Mouse (Mus musculus) myocyte (in vitro differentiated cells): ENCODE data around the gene Syt12. TPM values are rescaled to one million over a fixed set of nuclear protein-coding genes. Genes with fewer than 3 reads are reported as not detected.
A peak's percentile ranks its signal among the peaks of the same experiment; 100 is the strongest.

Experiments used
- H3K27me3 ChIP-seq: one replicate; pipeline ENCODE4 v1.6.1; 2011; ENCODE audit not compliant: control insufficient read depth, insufficient read depth, insufficient read length
- H3K36me3 ChIP-seq: one replicate; pipeline ENCODE4 v1.6.1; 2011; ENCODE audit not compliant: control insufficient read depth, insufficient read depth
- H3K4me2 ChIP-seq: one replicate; pipeline ENCODE4 v1.6.1; 2011; ENCODE audit warnings: low read depth, control low read depth
- H3K4me3 ChIP-seq: one replicate; pipeline ENCODE4 v1.5.1; 2011; ENCODE audit warnings: mild to moderate bottlenecking, control low read depth, moderate library complexity
- H3K79me2 ChIP-seq: one replicate; pipeline ENCODE4 v1.6.1; 2011; ENCODE audit not compliant: control insufficient read depth, insufficient read depth
- H3ac ChIP-seq: one replicate; pipeline ENCODE4 v1.6.1; 2011; ENCODE audit not compliant: control insufficient read depth, insufficient read length
- CEBPB ChIP-seq: IDR thresholded peaks from 2 replicates; pipeline ENCODE4 v1.6.1; 2011; ENCODE audit warnings: mild to moderate bottlenecking, moderate library complexity; ENCODE audit not compliant: poor library complexity, insufficient read depth, severe bottlenecking
- E2F4 ChIP-seq: IDR thresholded peaks from one replicate; pipeline ENCODE4 v1.6.1; 2011; ENCODE audit warnings: mild to moderate bottlenecking, control low read depth, moderate library complexity; ENCODE audit not compliant: insufficient read depth
- MAX ChIP-seq: IDR thresholded peaks from one replicate; pipeline ENCODE4 v1.6.1; 2011; ENCODE audit warnings: low read depth, mild to moderate bottlenecking, control low read depth
- MYOD1 ChIP-seq, 3 experiments: IDR thresholded peaks; one replicate each; pipeline ENCODE4 v1.6.1; 2011; ENCODE audit warnings: control low read depth in 2 of 3, low read depth in 2 of 3, mild to moderate bottlenecking in 2 of 3, moderate library complexity in 1 of 3; ENCODE audit not compliant: insufficient read length in 2 of 3, control insufficient read depth in 1 of 3
- MYOG ChIP-seq, 3 experiments: IDR thresholded peaks; one replicate each; pipeline ENCODE4 v1.6.1; 2011; ENCODE audit warnings: control low read depth in 2 of 3, low read depth in 2 of 3, mild to moderate bottlenecking in 2 of 3; ENCODE audit not compliant: insufficient read length in 2 of 3, control insufficient read depth in 1 of 3, insufficient read depth in 1 of 3
- POLR2A ChIP-seq: IDR thresholded peaks from one replicate; pipeline ENCODE4 v1.6.1; 2011; ENCODE audit warnings: low read depth, mild to moderate bottlenecking, control low read depth, moderate library complexity; ENCODE audit not compliant: insufficient read length
- POLR2AphosphoS2 ChIP-seq: IDR thresholded peaks from one replicate; pipeline ENCODE4 v1.6.1; 2011; ENCODE audit warnings: low read depth, control low read depth; ENCODE audit not compliant: insufficient read length
- REST ChIP-seq: IDR thresholded peaks from one replicate; pipeline ENCODE4 v1.6.1; 2011; ENCODE audit warnings: mild to moderate bottlenecking, control low read depth, moderate library complexity; ENCODE audit not compliant: insufficient read depth, insufficient read length
- SRF ChIP-seq: IDR thresholded peaks from one replicate; pipeline ENCODE4 v1.6.1; 2011; ENCODE audit warnings: low read depth; ENCODE audit not compliant: control insufficient read depth, insufficient read length
- TCF12 ChIP-seq: IDR thresholded peaks from one replicate; pipeline ENCODE4 v1.6.1; 2011; ENCODE audit warnings: mild to moderate bottlenecking, control low read depth; ENCODE audit not compliant: poor library complexity, insufficient read depth, severe bottlenecking
- TCF3 ChIP-seq: IDR thresholded peaks from one replicate; pipeline ENCODE4 v1.6.1; 2011; ENCODE audit warnings: low read depth, control low read depth; ENCODE audit not compliant: insufficient read length
- USF1 ChIP-seq: IDR thresholded peaks from one replicate; pipeline ENCODE4 v1.6.1; 2011; ENCODE audit warnings: low read depth, mild to moderate bottlenecking, control low read depth, moderate library complexity
- polyA plus RNA-seq: library from polyadenylated mRNA; unstranded; fragments of >200 nt; fragmentation: generic; extraction: Trizol; gene quantifications from one replicate; pipeline ENCODE4 v1.2.1, GENCODE M21; 2012; ENCODE audit warnings: missing spikeins

Gene Syt12
- polyA plus RNA-seq, 1 experiment = 22.3 TPM

GRCm38 (mm10) chr19:4439161-4439801 lies 38.0 kb downstream of the Syt12 start, which contains the start of gene Rhod:
Gene Rhod (minus strand): TSS chr19:4439432.
- H3ac ChIP-seq = peak within 1 kb of the TSS; percentile 16
- no peaks in the 10 kb centered on the region for H3K27me3 ChIP-seq
- TF ChIP-seq MYOD1 (IDR thresholded peaks at IDR 0.05; ENCODE audit: control insufficient read depth in 1 of 3, insufficient read length in 2 of 3, low read depth in 2 of 3) (peak in 1 of 3 experiments; percentile 36), REST (no peak), POLR2AphosphoS2 (no peak), MYOG (IDR thresholded peaks at IDR 0.05; ENCODE audit: control insufficient read depth in 1 of 3, insufficient read depth in 1 of 3, insufficient read length in 2 of 3, low read depth in 2 of 3) (peak in 1 of 3 experiments; percentile 38), CEBPB (no peak), TCF3 (no peak), USF1 (no peak), MAX (no peak), SRF (no peak), E2F4 (no peak), POLR2A (peak; percentile 79), TCF12 (no peak)
- H3K36me3 ChIP-seq = no peaks in the 10 kb centered on the region
- H3K4me2 ChIP-seq = peak within 1 kb of the TSS; percentile 93
- H3K79me2 ChIP-seq = peaks cover 16% of the 10 kb centered on the region
- H3K4me3 ChIP-seq = peak within 1 kb of the TSS; percentile 77

GRCm38 (mm10) chr19:4438791-4439160 lies 38.5 kb downstream of the Syt12 start:
- peak overlapping the region; percentile 85 for H3K4me2 ChIP-seq
- H3K79me2 ChIP-seq = peaks cover 16% of the 10 kb centered on the region
- no peaks in the 10 kb centered on the region for H3K36me3 ChIP-seq
- no peaks in the 10 kb centered on the region for H3K27me3 ChIP-seq
- peak overlapping the region; percentile 77 for H3K4me3 ChIP-seq
- TF ChIP-seq SRF = no peak
- no peak for TF ChIP-seq POLR2A
- no peak for TF ChIP-seq TCF3
- TF ChIP-seq MAX = no peak
- TF ChIP-seq POLR2AphosphoS2 = no peak
- no peak for TF ChIP-seq MYOD1 (IDR thresholded peaks at IDR 0.05; ENCODE audit: control insufficient read depth in 1 of 3, insufficient read length in 2 of 3, low read depth in 2 of 3)
- TF ChIP-seq REST = no peak
- no peak for TF ChIP-seq MYOG (IDR thresholded peaks at IDR 0.05; ENCODE audit: control insufficient read depth in 1 of 3, insufficient read depth in 1 of 3, insufficient read length in 2 of 3, low read depth in 2 of 3)
- no peak for TF ChIP-seq TCF12
- TF ChIP-seq E2F4 = no peak
- no peak for TF ChIP-seq CEBPB
- TF ChIP-seq USF1 = no peak
- peak overlapping the region; percentile 16 for H3ac ChIP-seq

- H3K79me2 ChIP-seq = peaks cover 16% of the 10 kb centered on the region
- H3K27me3 ChIP-seq = no peaks in the 10 kb centered on the region
- TF ChIP-seq MYOD1 (IDR thresholded peaks at IDR 0.05; ENCODE audit: control insufficient read depth in 1 of 3, insufficient read length in 2 of 3, low read depth in 2 of 3) (no peak), SRF (no peak), TCF12 (no peak), USF1 (peak; percentile 69), TCF3 (no peak), MAX (no peak), REST (no peak), POLR2A (no peak), POLR2AphosphoS2 (no peak)
- peak overlapping the region; percentile 77 for H3K4me3 ChIP-seq
- H3K36me3 ChIP-seq = no peaks in the 10 kb centered on the region
- H3K4me2 ChIP-seq = peak overlapping the region; percentile 85
- H3ac ChIP-seq = no peak overlapping the region
Measured at GRCm38 (mm10) chr19:4437886-4438285, 39.4 kb downstream of the Syt12 start.

GRCm38 (mm10) chr19:4436254-4436653 lies 41.0 kb downstream of the Syt12 start:
- Histone ChIP-seq H3K27me3 (no peaks in the 10 kb centered on the region), H3K4me2 (no peak overlapping the region), H3K36me3 (no peaks in the 10 kb centered on the region), H3ac (no peak overlapping the region), H3K4me3 (no peak overlapping the region), H3K79me2 (peaks cover 16% of the 10 kb centered on the region)
- TF ChIP-seq MYOD1 (IDR thresholded peaks at IDR 0.05; ENCODE audit: control insufficient read depth in 1 of 3, insufficient read length in 2 of 3, low read depth in 2 of 3) (no peak), MAX (no peak), MYOG (IDR thresholded peaks at IDR 0.05; ENCODE audit: control insufficient read depth in 1 of 3, insufficient read depth in 1 of 3, insufficient read length in 2 of 3, low read depth in 2 of 3) (no peak), USF1 (no peak), POLR2AphosphoS2 (no peak), CEBPB (no peak)

- Histone ChIP-seq H3K4me3 (no peak overlapping the region), H3K27me3 (no peaks in the 10 kb centered on the region), H3K79me2 (peaks cover 16% of the 10 kb centered on the region), H3K4me2 (no peak overlapping the region), H3ac (no peak overlapping the region), H3K36me3 (no peaks in the 10 kb centered on the region)
- TF ChIP-seq TCF3 (no peak), MYOD1 (IDR thresholded peaks at IDR 0.05; ENCODE audit: control insufficient read depth in 1 of 3, insufficient read length in 2 of 3, low read depth in 2 of 3) (no peak), TCF12 (no peak), REST (no peak), POLR2A (no peak), E2F4 (no peak), MAX (no peak), USF1 (no peak), MYOG (IDR thresholded peaks at IDR 0.05; ENCODE audit: control insufficient read depth in 1 of 3, insufficient read depth in 1 of 3, insufficient read length in 2 of 3, low read depth in 2 of 3) (no peak), SRF (no peak), POLR2AphosphoS2 (no peak), CEBPB (no peak)
Measured at GRCm38 (mm10) chr19:4434999-4435398, 42.2 kb downstream of the Syt12 start.
